Comparison of ENCODE assay signal across 16 mouse cellular contexts in the genomic region with DNA sequence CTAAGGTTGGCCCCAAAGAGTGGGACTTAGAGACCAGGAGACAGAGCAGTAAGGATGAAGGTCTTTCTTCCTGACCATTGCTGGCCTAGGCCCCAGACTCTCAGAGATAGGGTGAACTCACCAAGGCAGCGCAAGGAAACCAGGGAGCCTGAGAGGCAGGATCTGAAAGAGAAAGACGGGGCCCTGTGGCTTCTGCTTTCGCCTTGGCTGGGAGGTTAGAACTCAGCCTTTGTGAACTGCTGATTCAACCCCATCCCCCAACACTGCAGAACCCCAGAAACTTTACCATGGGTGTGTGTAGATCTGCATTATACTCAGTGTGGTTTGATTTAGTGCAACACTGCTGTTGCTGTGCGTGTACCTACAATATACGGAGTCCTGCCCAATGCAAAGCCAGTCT. TPM values are rescaled to one million over a fixed set of nuclear protein-coding genes. Genes with fewer than 3 reads are reported as not detected.
"Had no signal": no experiment of that assay in that cellular context is flagged by ENCODE, and none has a peak within 500 bp of the region (broad histone marks: within the 10 kb centered on the region; RNA-seq: fewer than 3 reads in every experiment).

No protein-coding gene starts in this region.

- H3K4me1 ChIP-seq: limb, embryonic 15.5 days; lung, embryonic 15.5 days; midbrain, embryonic 10.5 days; neural tube, embryonic 12.5 days had no signal

- ATAC-seq: inflammation-experienced regulatory T-cells, adult 6 months; liver, postnatal 0 days had no signal

- H3K4me3 ChIP-seq: kidney, embryonic 15.5 days; limb, embryonic 15.5 days; liver, embryonic 13.5 days; lung, embryonic 15.5 days; midbrain, embryonic 10.5 days; neural tube, embryonic 12.5 days had no signal

- H3K9ac ChIP-seq: kidney, embryonic 15.5 days; limb, embryonic 15.5 days; liver, embryonic 13.5 days; liver, postnatal 0 days; lung, embryonic 15.5 days; neural tube, embryonic 12.5 days had no signal

- DNase-seq: kidney, adult 11 months; kidney, postnatal 14 days; layer of hippocampus, postnatal 36 days; liver, embryonic 13.5 days; liver, postnatal 0 days; lung, postnatal 14 days; midbrain, embryonic 14.5 days had no signal

- H3K36me3 ChIP-seq: kidney, embryonic 15.5 days; limb, embryonic 15.5 days; liver, embryonic 13.5 days; lung, embryonic 15.5 days; midbrain, embryonic 10.5 days; neural tube, embryonic 12.5 days had no signal

- H3K9me3 ChIP-seq: kidney, embryonic 15.5 days; limb, embryonic 15.5 days; liver, embryonic 13.5 days; lung, embryonic 15.5 days; midbrain, embryonic 10.5 days; neural tube, embryonic 12.5 days had no signal

- H3K4me2 ChIP-seq: kidney, embryonic 15.5 days; limb, embryonic 15.5 days; liver, embryonic 13.5 days; lung, embryonic 15.5 days; neural tube, embryonic 12.5 days had no signal

- H3K27ac ChIP-seq: kidney, embryonic 15.5 days; limb, embryonic 15.5 days; liver, embryonic 13.5 days; lung, embryonic 15.5 days; midbrain, embryonic 10.5 days; neural tube, embryonic 12.5 days had no signal

- H3K27me3 ChIP-seq: kidney, embryonic 15.5 days; limb, embryonic 15.5 days; liver, embryonic 13.5 days; lung, embryonic 15.5 days; neural tube, embryonic 12.5 days had no signal

RNA-seq across cellular contexts. Expression of a gene that starts 2.5 kb away (rescaled TPM):
- polyA plus RNA-seq: kidney, embryonic 15.5 days; large intestine, adult 2 months; limb, embryonic 11.5 days; lung, embryonic 15.5 days; midbrain, embryonic 10.5 days; midbrain, embryonic 14.5 days; neural tube, embryonic 12.5 days; stomach, embryonic 16.5 days had no signal

RNA-seq across cellular contexts. Expression of a gene that starts 24.6 kb away (rescaled TPM):
- total RNA-seq: layer of hippocampus, postnatal 36 days had no signal
- polyA plus RNA-seq: inflammation-experienced regulatory T-cells, adult 6 months; liver, postnatal 0 days; midbrain, embryonic 10.5 days; midbrain, embryonic 14.5 days had no signal

RNA-seq across cellular contexts. Expression of a gene that starts 41.1 kb away (rescaled TPM):
- polyA plus RNA-seq: inflammation-experienced regulatory T-cells, adult 6 months had no signal
